Mouse (Mus musculus): ENCODE measurements around the gene Sh3pxd2a. TPM values are rescaled to one million over a fixed set of nuclear protein-coding genes. Genes with fewer than 3 reads are reported as not detected.

Gene Sh3pxd2a
- polyA plus RNA-seq, 1 experiment from 2014 or later: 1.8 TPM

- Histone ChIP-seq H3K27ac (ENCODE audit: low read depth, low read length) (no peak overlapping the region), H3K9ac (ENCODE audit: low read depth, low read length) (no peak overlapping the region), H3K4me2 (ENCODE audit: low read length) (no peak overlapping the region), H3K27me3 (replicated peaks; ENCODE audit: control insufficient read depth, insufficient read depth, low read length) (no peaks in the 10 kb centered on the region), H3K4me3 (ENCODE audit: low read length) (no peak overlapping the region), H3K36me3 (ENCODE audit: control insufficient read depth, insufficient read depth, low read length) (no peaks in the 10 kb centered on the region), H3K9me3 (ENCODE audit: control insufficient read depth, low read length) (no peaks in the 10 kb centered on the region), H3K4me1 (ENCODE audit: control insufficient read depth, insufficient read depth, low read depth, low read length) (peaks cover 7% of the 10 kb centered on the region; the same call in 1 of the 2 replicates)
- no peak for ATAC-seq
- 51% methylated on average over 13 of the region's 13 CpGs for WGBS
Measured at GRCm38 (mm10) chr19:47427841-47428789, 36.1 kb downstream of the Sh3pxd2a start.

GRCm38 (mm10) chr19:47423632-47424031 lies 40.6 kb downstream of the Sh3pxd2a start:
- Histone ChIP-seq H3K9me3 (ENCODE audit: control insufficient read depth, low read length) (no peaks in the 10 kb centered on the region), H3K27me3 (replicated peaks; ENCODE audit: control insufficient read depth, insufficient read depth, low read length) (no peaks in the 10 kb centered on the region), H3K9ac (ENCODE audit: low read depth, low read length) (no peak overlapping the region), H3K36me3 (ENCODE audit: control insufficient read depth, insufficient read depth, low read length) (no peaks in the 10 kb centered on the region), H3K4me2 (ENCODE audit: low read length) (no peak overlapping the region), H3K4me3 (ENCODE audit: low read length) (no peak overlapping the region), H3K4me1 (ENCODE audit: control insufficient read depth, insufficient read depth, low read depth, low read length) (peaks cover 20% of the 10 kb centered on the region), H3K27ac (ENCODE audit: low read depth, low read length) (no peak overlapping the region)
- ATAC-seq: no peak
- WGBS: 83% methylated on average over 7 of the region's 7 CpGs

DNA sequence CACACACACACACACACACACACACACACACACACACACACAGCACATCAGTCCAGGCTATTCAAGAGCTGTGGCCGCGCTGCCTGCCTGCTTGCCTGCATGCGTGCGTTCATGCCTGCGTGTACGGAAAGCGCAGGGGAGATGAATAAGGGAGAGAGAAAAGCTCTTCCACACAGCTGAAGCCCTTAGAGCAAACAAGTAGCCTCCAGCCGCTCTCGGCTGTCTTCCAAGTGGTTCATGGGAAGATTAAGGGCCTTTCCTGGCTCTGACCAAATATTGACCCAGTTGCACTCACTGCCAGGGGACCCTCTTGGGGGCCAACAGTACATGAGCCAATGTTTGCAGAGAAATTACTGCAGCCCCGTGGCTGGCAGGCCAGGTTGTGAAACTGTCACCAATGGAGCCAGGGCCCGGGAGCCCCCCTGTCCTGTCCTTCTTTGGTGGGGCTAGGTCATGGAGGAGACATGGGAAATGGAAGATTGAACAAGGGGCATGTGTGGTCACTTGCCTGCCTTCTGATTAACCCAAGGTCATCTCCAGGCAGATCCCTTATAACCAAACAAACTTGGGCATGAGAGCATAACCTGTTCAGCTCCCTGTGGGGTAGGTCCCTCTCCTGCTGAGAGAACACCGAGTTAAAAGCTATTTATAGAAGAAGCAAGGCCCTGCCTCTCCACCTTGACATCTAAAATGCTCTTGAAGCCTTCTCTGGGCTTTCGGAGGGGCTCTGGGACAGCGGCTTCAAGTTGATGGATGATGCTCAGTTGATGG lies 42.9 kb downstream of the Sh3pxd2a start:
- no peak overlapping the region for H3K4me3 ChIP-seq (ENCODE audit: low read length)
- no peak overlapping the region; the same call in 1 of the 2 replicates for H3K27ac ChIP-seq (ENCODE audit: low read depth, low read length)
- no peak overlapping the region for H3K4me2 ChIP-seq (ENCODE audit: low read length)
- H3K9me3 ChIP-seq (ENCODE audit: control insufficient read depth, low read length): no peaks in the 10 kb centered on the region
- no peaks in the 10 kb centered on the region for H3K36me3 ChIP-seq (ENCODE audit: control insufficient read depth, insufficient read depth, low read length)
- ATAC-seq: peak; percentile 62
- no peaks in the 10 kb centered on the region for H3K27me3 ChIP-seq (replicated peaks; ENCODE audit: control insufficient read depth, insufficient read depth, low read length)
- 61% methylated on average over 14 of the region's 14 CpGs for WGBS
- H3K9ac ChIP-seq (ENCODE audit: low read depth, low read length): 0 out of 2 replicates have a peak overlapping the region, but pooled peaks have one; percentile 5
- peaks cover 13% of the 10 kb centered on the region for H3K4me1 ChIP-seq (ENCODE audit: control insufficient read depth, insufficient read depth, low read depth, low read length)

- no peak overlapping the region for H3K4me2 ChIP-seq (ENCODE audit: low read length)
- no peak overlapping the region for H3K27ac ChIP-seq (ENCODE audit: low read depth, low read length)
- WGBS: 61% methylated on average over 11 of the region's 11 CpGs
- no peaks in the 10 kb centered on the region for H3K9me3 ChIP-seq (ENCODE audit: control insufficient read depth, low read length)
- no peak for ATAC-seq
- no peaks in the 10 kb centered on the region for H3K36me3 ChIP-seq (ENCODE audit: control insufficient read depth, insufficient read depth, low read length)
- peaks cover 13% of the 10 kb centered on the region for H3K4me1 ChIP-seq (ENCODE audit: control insufficient read depth, insufficient read depth, low read depth, low read length)
- H3K27me3 ChIP-seq (replicated peaks; ENCODE audit: control insufficient read depth, insufficient read depth, low read length): no peaks in the 10 kb centered on the region
- no peak overlapping the region for H3K4me3 ChIP-seq (ENCODE audit: low read length)
- no peak overlapping the region for H3K9ac ChIP-seq (ENCODE audit: low read depth, low read length)
Measured at GRCm38 (mm10) chr19:47420539-47420938, 43.7 kb downstream of the Sh3pxd2a start.

GRCm38 (mm10) chr19:47419208-47419607 lies 45.0 kb downstream of the Sh3pxd2a start:
- WGBS: 57% methylated on average over 8 of the region's 8 CpGs
- H3K9ac ChIP-seq (ENCODE audit: low read depth, low read length): no peak overlapping the region
- peaks cover 19% of the 10 kb centered on the region for H3K4me1 ChIP-seq (ENCODE audit: control insufficient read depth, insufficient read depth, low read depth, low read length)
- H3K27ac ChIP-seq (ENCODE audit: low read depth, low read length): no peak overlapping the region
- no peak overlapping the region for H3K4me3 ChIP-seq (ENCODE audit: low read length)
- no peak for ATAC-seq
- no peaks in the 10 kb centered on the region for H3K36me3 ChIP-seq (ENCODE audit: control insufficient read depth, insufficient read depth, low read length)
- no peak overlapping the region for H3K4me2 ChIP-seq (ENCODE audit: low read length)
- H3K9me3 ChIP-seq (ENCODE audit: control insufficient read depth, low read length): no peaks in the 10 kb centered on the region
- no peaks in the 10 kb centered on the region for H3K27me3 ChIP-seq (replicated peaks; ENCODE audit: control insufficient read depth, insufficient read depth, low read length)

- H3K9me3 ChIP-seq (ENCODE audit: control insufficient read depth, low read length): no peaks in the 10 kb centered on the region
- no peak overlapping the region for H3K27ac ChIP-seq (ENCODE audit: low read depth, low read length)
- H3K4me1 ChIP-seq (ENCODE audit: control insufficient read depth, insufficient read depth, low read depth, low read length): peaks cover 19% of the 10 kb centered on the region
- no peaks in the 10 kb centered on the region for H3K27me3 ChIP-seq (replicated peaks; ENCODE audit: control insufficient read depth, insufficient read depth, low read length)
- WGBS: 91% methylated on average over 12 of the region's 12 CpGs
- H3K36me3 ChIP-seq (ENCODE audit: control insufficient read depth, insufficient read depth, low read length): no peaks in the 10 kb centered on the region
- no peak overlapping the region for H3K9ac ChIP-seq (ENCODE audit: low read depth, low read length)
- H3K4me2 ChIP-seq (ENCODE audit: low read length): no peak overlapping the region
- no peak for ATAC-seq
- H3K4me3 ChIP-seq (ENCODE audit: low read length): no peak overlapping the region
Measured at GRCm38 (mm10) chr19:47416161-47416560, 48.0 kb downstream of the Sh3pxd2a start.

- Histone ChIP-seq H3K4me3 (ENCODE audit: low read length) (no peak overlapping the region), H3K27ac (ENCODE audit: low read depth, low read length) (no peak overlapping the region), H3K27me3 (replicated peaks; ENCODE audit: control insufficient read depth, insufficient read depth, low read length) (no peaks in the 10 kb centered on the region), H3K9me3 (ENCODE audit: control insufficient read depth, low read length) (no peaks in the 10 kb centered on the region), H3K36me3 (ENCODE audit: control insufficient read depth, insufficient read depth, low read length) (no peaks in the 10 kb centered on the region), H3K9ac (ENCODE audit: low read depth, low read length) (no peak overlapping the region), H3K4me1 (ENCODE audit: control insufficient read depth, insufficient read depth, low read depth, low read length) (peaks cover 15% of the 10 kb centered on the region; the same call in 1 of the 2 replicates), H3K4me2 (ENCODE audit: low read length) (no peak overlapping the region)
- WGBS: 62% methylated on average over 13 of the region's 13 CpGs
- ATAC-seq: peak; percentile 67
Measured at GRCm38 (mm10) chr19:47414142-47414905, 49.9 kb downstream of the Sh3pxd2a start.

GRCm38 (mm10) chr19:47413458-47414005 lies 50.7 kb downstream of the Sh3pxd2a start:
- H3K27me3 ChIP-seq (replicated peaks; ENCODE audit: control insufficient read depth, insufficient read depth, low read length): no peaks in the 10 kb centered on the region
- no peak overlapping the region for H3K9ac ChIP-seq (ENCODE audit: low read depth, low read length)
- no peaks in the 10 kb centered on the region for H3K36me3 ChIP-seq (ENCODE audit: control insufficient read depth, insufficient read depth, low read length)
- 68% methylated on average over 6 of the region's 6 CpGs for WGBS
- H3K4me3 ChIP-seq (ENCODE audit: low read length): no peak overlapping the region
- no peak for ATAC-seq
- H3K9me3 ChIP-seq (ENCODE audit: control insufficient read depth, low read length): no peaks in the 10 kb centered on the region
- H3K27ac ChIP-seq (ENCODE audit: low read depth, low read length): no peak overlapping the region
- H3K4me1 ChIP-seq (ENCODE audit: control insufficient read depth, insufficient read depth, low read depth, low read length): peaks cover 12% of the 10 kb centered on the region; the same call in 1 of the 2 replicates
- no peak overlapping the region for H3K4me2 ChIP-seq (ENCODE audit: low read length)

Measured in hindbrain, embryonic 16.5 days (tissue).